Mouse (Mus musculus) left cerebral cortex, adult 9 months (tissue): ENCODE data around the gene Alkbh7.

Experiments used
- DNase-seq, 2 experiments: peaks; one replicate each; pipeline ENCODE4 v3.0.0; 2022; ENCODE audit warnings: low spot score in 2 of 2

Gene Alkbh7

GRCm38 (mm10) chr17:56986105-56986805 lies 10.9 kb upstream of the Alkbh7 start:
- no peak for DNase-seq

- DNase-seq = no peak
These were observed 8.7 kb upstream of the Alkbh7 start for GRCm38 (mm10) chr17:56988441-56988840.

GRCm38 (mm10) chr17:56988921-56989430 lies 8.2 kb upstream of the Alkbh7 start:
- no peak for DNase-seq

GRCm38 (mm10) chr17:56989467-56990114 lies 7.5 kb upstream of the Alkbh7 start:
- peak in 1 of 2 experiments; percentile 86 for DNase-seq

GRCm38 (mm10) chr17:56990115-56990746 lies 6.9 kb upstream of the Alkbh7 start, which contains the start of gene Clpp:
Clpp (plus strand) TSS chr17:56990305.
- DNase-seq = peak; percentile 81 to 96

- DNase-seq = no peak
These were observed 6.2 kb upstream of the Alkbh7 start for GRCm38 (mm10) chr17:56990966-56991365.

- DNase-seq = no peak
These were observed 2.1 kb upstream of the Alkbh7 start for GRCm38 (mm10) chr17:56995046-56995445.

- no peak for DNase-seq
These were observed 633 bp upstream of the Alkbh7 start for GRCm38 (mm10) chr17:56996506-56996905.

GRCm38 (mm10) chr17:56999414-56999813 lies 2.3 kb downstream of the Alkbh7 start:
- DNase-seq = no peak

- DNase-seq = no peak
These were observed 3.0 kb downstream of the Alkbh7 start, which contains the start of gene Pspn for GRCm38 (mm10) chr17:56999968-57000609. Pspn (minus strand) TSS chr17:57000018.

GRCm38 (mm10) chr17:57001228-57001627 lies 4.1 kb downstream of the Alkbh7 start:
- DNase-seq = no peak

GRCm38 (mm10) chr17:57003994-57004393 lies 6.9 kb downstream of the Alkbh7 start:
- DNase-seq = no peak

- DNase-seq = no peak
These were observed 10.2 kb downstream of the Alkbh7 start for GRCm38 (mm10) chr17:57007137-57007905.

GRCm38 (mm10) chr17:57010911-57011235 lies 13.7 kb downstream of the Alkbh7 start:
- no peak for DNase-seq

GRCm38 (mm10) chr17:57011236-57012141 lies 14.3 kb downstream of the Alkbh7 start, which contains the start of the genes Gtf2f1 and Gm17949:
Gtf2f1 (minus strand) TSS chr17:57011288.
Gm17949 (plus strand) TSS chr17:57011469.
- peak; percentile 93 to 96 for DNase-seq

- no peak for DNase-seq
These were observed 15.2 kb downstream of the Alkbh7 start for GRCm38 (mm10) chr17:57012245-57012795.

GRCm38 (mm10) chr17:57019693-57020092 lies 22.6 kb downstream of the Alkbh7 start:
- no peak for DNase-seq

GRCm38 (mm10) chr17:57020960-57021359 lies 23.8 kb downstream of the Alkbh7 start:
- DNase-seq = no peak

GRCm38 (mm10) chr17:57027471-57027870 lies 30.3 kb downstream of the Alkbh7 start:
- DNase-seq = no peak

GRCm38 (mm10) chr17:57029691-57030090 lies 32.6 kb downstream of the Alkbh7 start:
- no peak for DNase-seq
